Mouse (Mus musculus) heart, adult 2 months (tissue): ENCODE data around the gene Cradd. TPM values are rescaled to one million over a fixed set of nuclear protein-coding genes. Genes with fewer than 3 reads are reported as not detected.

Source experiments
- DNase-seq, 2 experiments: peaks; one replicate each; pipeline ENCODE4 v3.0.0; 2021
- H3K27ac ChIP-seq: fragments of 200-600 bp; 2 replicates; pipeline ENCODE4 v1.8.1; 2022
- H3K27me3 ChIP-seq: fragments of 200-500 bp; 2 replicates; pipeline ENCODE4 v1.6.1; 2012; ENCODE audit warnings: mild to moderate bottlenecking, low read length, inconsistent platforms, mixed read lengths; ENCODE audit not compliant: control insufficient read depth, insufficient read depth
- H3K36me3 ChIP-seq: fragments of 200-500 bp; 2 replicates; pipeline ENCODE4 v1.6.1; 2012; ENCODE audit warnings: low read length, inconsistent platforms; ENCODE audit not compliant: control insufficient read depth, insufficient read depth
- H3K4me1 ChIP-seq: fragments of 200-500 bp; 2 replicates; pipeline ENCODE4 v1.6.1; 2011; ENCODE audit warnings: low read length; ENCODE audit not compliant: control insufficient read depth, insufficient read depth
- H3K4me3 ChIP-seq: fragments of 200-600 bp; 2 replicates; pipeline ENCODE4 v1.8.1; 2022
- H3K79me2 ChIP-seq: fragments of 200-500 bp; replicated peaks from 2 replicates; pipeline ENCODE4 v1.6.1; 2012; ENCODE audit warnings: mild to moderate bottlenecking, inconsistent platforms, low read length, moderate library complexity, mixed read lengths; ENCODE audit not compliant: control insufficient read depth, insufficient read depth
- H3K9ac ChIP-seq: fragments of 200-500 bp; 2 replicates; pipeline ENCODE4 v1.6.1; 2012; ENCODE audit warnings: low read depth, mild to moderate bottlenecking, control low read depth, inconsistent platforms, low read length, mixed read lengths
- CTCF ChIP-seq: fragments of 200-600 bp; IDR thresholded peaks from 2 replicates; pipeline ENCODE4 v1.8.1; 2022; ENCODE audit warnings: antibody characterized with exemption, mild to moderate bottlenecking, moderate library complexity
- EP300 ChIP-seq: fragments of 200-500 bp; IDR thresholded peaks from 2 replicates; pipeline ENCODE4 v1.6.1; 2011; ENCODE audit warnings: low read depth, low read length, control low read depth; ENCODE audit not compliant: insufficient read depth
- POLR2A ChIP-seq: fragments of 200-500 bp; IDR thresholded peaks from 2 replicates; pipeline ENCODE4 v1.6.1; 2011; ENCODE audit warnings: mild to moderate bottlenecking, low read depth, low read length, control low read depth; ENCODE audit not compliant: insufficient read depth
- WGBS: fragments of 180-500 bp; shearing (Covaris S2); methylation state at CpG from one replicate; pipeline ENCODE4 v1.1.7; 2018; 5-methylcytosine and 5-hydroxymethylcytosine counted together
- intact Hi-C: fragments of 180-260 bp; cut with DNase I; formaldehyde crosslinking; loops from one replicate; pipeline ENCODE4 v1.15.1; 2025
- polyA plus RNA-seq: library from polyadenylated mRNA; depleted of rRNA; stranded (reverse); fragments of >200 nt; gene quantifications from 2 replicates; pipeline ENCODE4 v1.2.3, GENCODE M21; 2012
- total RNA-seq, 2 experiments: library from RNA; stranded (reverse); gene quantifications; 2 replicates each; pipeline ENCODE4 v1.2.3; 2021

Gene Cradd
- total and polyA plus RNA-seq, 3 experiments = 9.9 to 15.1 (median 10.3) TPM

GRCm38 (mm10) chr10:95318392-95318708, 5.6 kb downstream of the Cradd start:
- WGBS = 29% methylated on average over 7 of the region's 7 CpGs
- H3K9ac ChIP-seq = peak overlapping the region; percentile 36
- H3K4me3 ChIP-seq = peak overlapping the region; percentile 34
- intact Hi-C loops = loop anchor here (1.0 to 5.0 kb wide), 4 partner anchors 53 to 216 kb away; no protein-coding TSS in a partner anchor
- H3K79me2 ChIP-seq = no peaks in the 10 kb centered on the region
- TF ChIP-seq POLR2A (peak; percentile 14; the same call in 1 of the 2 replicates), EP300 (peak; percentile 87; the same call in 1 of the 2 replicates), CTCF (no peak)
- no peaks in the 10 kb centered on the region for H3K27me3 ChIP-seq
- no peaks in the 10 kb centered on the region; the same call in 1 of the 2 replicates for H3K36me3 ChIP-seq
- H3K4me1 ChIP-seq = peaks cover 23% of the 10 kb centered on the region
- peak overlapping the region; percentile 95 for H3K27ac ChIP-seq
- DNase-seq = no peak

- peak overlapping the region; percentile 95 for H3K27ac ChIP-seq
- peak overlapping the region; percentile 34 for H3K4me3 ChIP-seq
- no peaks in the 10 kb centered on the region; the same call in 1 of the 2 replicates for H3K36me3 ChIP-seq
- H3K9ac ChIP-seq = peak overlapping the region; percentile 36
- TF ChIP-seq POLR2A (no peak; the same call in 1 of the 2 replicates), EP300 (peak; percentile 89), CTCF (no peak)
- intact Hi-C loops = loop anchor here (1.0 to 5.0 kb wide), 4 partner anchors 52 to 215 kb away; no protein-coding TSS in a partner anchor
- H3K4me1 ChIP-seq = peaks cover 24% of the 10 kb centered on the region
- DNase-seq = peak; percentile 74 to 86
- no peaks in the 10 kb centered on the region for H3K79me2 ChIP-seq
- no peaks in the 10 kb centered on the region for H3K27me3 ChIP-seq
- 31% methylated on average over 21 of the region's 21 CpGs for WGBS
Measured at GRCm38 (mm10) chr10:95317581-95318391, 6.1 kb downstream of the Cradd start.

DNA sequence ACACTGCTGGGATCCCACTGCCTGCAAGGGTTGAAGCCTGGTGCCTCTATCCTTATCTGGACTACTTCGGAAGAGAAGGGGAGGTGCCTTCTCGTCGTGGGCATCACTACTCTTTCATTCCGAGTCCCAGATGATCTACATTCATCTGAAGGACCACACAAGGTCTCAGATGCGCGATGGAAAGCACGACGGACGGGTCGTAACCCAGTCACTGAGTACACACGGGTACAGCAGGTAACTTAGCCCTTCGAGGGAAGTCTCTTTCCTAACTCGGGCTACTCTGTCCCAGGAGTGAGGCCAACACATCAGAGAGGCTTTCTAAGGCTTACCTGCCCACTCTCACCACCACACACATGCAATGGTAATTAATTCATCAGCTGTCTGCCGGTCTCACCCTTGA, 6.8 kb downstream of the Cradd start:
- no peaks in the 10 kb centered on the region; the same call in 1 of the 2 replicates for H3K36me3 ChIP-seq
- peak overlapping the region; percentile 33; the same call in 1 of the 2 replicates for H3K9ac ChIP-seq
- TF ChIP-seq CTCF = no peak
- no peak for TF ChIP-seq EP300
- no peak for TF ChIP-seq POLR2A
- H3K4me1 ChIP-seq = peaks cover 18% of the 10 kb centered on the region
- H3K27me3 ChIP-seq = no peaks in the 10 kb centered on the region
- WGBS = 77% methylated on average over 14 of the region's 14 CpGs
- no peaks in the 10 kb centered on the region for H3K79me2 ChIP-seq
- H3K27ac ChIP-seq = peak overlapping the region; percentile 95
- DNase-seq = no peak
- no peak overlapping the region for H3K4me3 ChIP-seq
- intact Hi-C loops = loop anchor here (5.0 kb wide), 1 partner anchor 215 kb away; no protein-coding TSS in a partner anchor

- no peak for DNase-seq
- H3K27me3 ChIP-seq = no peaks in the 10 kb centered on the region
- WGBS = 71% methylated on average over 9 of the region's 9 CpGs
- H3K4me3 ChIP-seq = no peak overlapping the region
- H3K4me1 ChIP-seq = peaks cover 16% of the 10 kb centered on the region
- intact Hi-C loops = loop anchor here (5.0 kb wide), 1 partner anchor 214 kb away; no protein-coding TSS in a partner anchor
- no peaks in the 10 kb centered on the region for H3K79me2 ChIP-seq
- TF ChIP-seq EP300 (no peak), CTCF (no peak), POLR2A (no peak)
- no peak overlapping the region for H3K9ac ChIP-seq
- peak overlapping the region; percentile 95 for H3K27ac ChIP-seq
- H3K36me3 ChIP-seq = no peaks in the 10 kb centered on the region; the same call in 1 of the 2 replicates
Measured at GRCm38 (mm10) chr10:95316675-95317074, 7.3 kb downstream of the Cradd start.

GRCm38 (mm10) chr10:95315801-95316474, 8.0 kb downstream of the Cradd start:
- H3K79me2 ChIP-seq = no peaks in the 10 kb centered on the region
- no peak for DNase-seq
- intact Hi-C loops = loop anchor here (5.0 kb wide), 1 partner anchor 214 kb away; no protein-coding TSS in a partner anchor
- H3K27ac ChIP-seq = peak overlapping the region; percentile 48
- no peak for TF ChIP-seq EP300
- TF ChIP-seq CTCF = no peak
- no peak for TF ChIP-seq POLR2A
- no peaks in the 10 kb centered on the region for H3K27me3 ChIP-seq
- no peak overlapping the region for H3K4me3 ChIP-seq
- peaks cover 15% of the 10 kb centered on the region for H3K4me1 ChIP-seq
- H3K9ac ChIP-seq = no peak overlapping the region
- WGBS = 78% methylated on average over 19 of the region's 19 CpGs
- H3K36me3 ChIP-seq = no peaks in the 10 kb centered on the region; the same call in 1 of the 2 replicates

DNA sequence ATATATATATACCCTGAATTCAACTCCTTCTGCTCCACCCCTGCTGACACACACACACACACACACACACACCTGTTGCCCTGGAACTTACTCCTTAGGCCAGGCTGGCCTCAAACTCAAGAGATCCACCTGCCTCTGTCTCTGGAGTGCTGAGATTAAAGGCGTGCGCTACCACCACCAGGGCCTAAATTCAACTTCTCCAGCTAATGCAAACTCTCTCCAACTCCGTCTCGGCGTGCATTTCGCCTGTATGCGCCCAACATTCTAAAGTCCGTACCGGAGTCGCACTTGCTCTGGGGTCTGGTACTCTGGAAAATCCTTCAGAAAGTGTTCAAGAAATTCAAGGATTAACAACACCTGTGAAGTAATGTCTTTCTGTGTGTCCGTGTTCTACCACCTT, 8.6 kb downstream of the Cradd start:
- no peak for DNase-seq
- H3K9ac ChIP-seq = no peak overlapping the region
- intact Hi-C loops = loop anchor here (5.0 kb wide), 1 partner anchor 213 kb away; no protein-coding TSS in a partner anchor
- H3K27ac ChIP-seq = peak overlapping the region; percentile 48
- 95% methylated on average over 11 of the region's 11 CpGs for WGBS
- TF ChIP-seq EP300 (no peak), POLR2A (no peak), CTCF (no peak)
- no peak overlapping the region for H3K4me3 ChIP-seq
- peaks cover 13% of the 10 kb centered on the region for H3K4me1 ChIP-seq
- no peaks in the 10 kb centered on the region for H3K36me3 ChIP-seq
- no peaks in the 10 kb centered on the region for H3K27me3 ChIP-seq
- no peaks in the 10 kb centered on the region for H3K79me2 ChIP-seq
